Mouse (Mus musculus) v-Abl transformed pro-B cells (cell line): Measurements from ENCODE around the gene Srrt.
"Not testable (repeated sequence)": the region's sequence is repeated elsewhere in the genome, so short reads cannot be mapped to it uniquely, and the experiment has no call there.

Experiments
- in situ Hi-C, 2 experiments: fragments of 400-800 bp; cut with MboI; formaldehyde crosslinking; loops; one replicate each; pipeline ENCODE4 v1.15.1; 2025; ENCODE audit not compliant: unreplicated experiment in 2 of 2

The Srrt gene

DNA sequence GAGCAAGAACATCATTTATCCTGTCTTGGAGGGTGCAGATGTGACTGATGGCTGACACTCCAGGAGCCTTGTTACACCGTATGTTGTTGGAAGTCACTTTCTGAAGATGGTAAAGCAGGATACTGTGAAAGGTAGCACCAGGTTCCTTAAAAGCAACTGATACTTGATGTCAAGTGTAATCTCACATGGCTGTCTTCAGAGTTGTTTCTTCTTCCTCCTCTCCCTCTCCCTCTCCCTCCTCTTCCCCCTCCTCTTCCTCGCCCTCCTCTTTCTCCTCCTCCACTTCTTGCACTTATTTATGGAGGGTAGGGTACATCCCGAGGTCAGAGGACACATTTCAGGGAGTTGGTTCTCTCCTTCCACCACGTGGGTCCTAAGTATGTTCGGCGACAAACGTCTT is 21.5 kb downstream of the Srrt start:
- in situ Hi-C loops = loop anchor here (5.0 kb wide), 3 partner anchors 96 to 154 kb away; no protein-coding TSS in a partner anchor

DNA sequence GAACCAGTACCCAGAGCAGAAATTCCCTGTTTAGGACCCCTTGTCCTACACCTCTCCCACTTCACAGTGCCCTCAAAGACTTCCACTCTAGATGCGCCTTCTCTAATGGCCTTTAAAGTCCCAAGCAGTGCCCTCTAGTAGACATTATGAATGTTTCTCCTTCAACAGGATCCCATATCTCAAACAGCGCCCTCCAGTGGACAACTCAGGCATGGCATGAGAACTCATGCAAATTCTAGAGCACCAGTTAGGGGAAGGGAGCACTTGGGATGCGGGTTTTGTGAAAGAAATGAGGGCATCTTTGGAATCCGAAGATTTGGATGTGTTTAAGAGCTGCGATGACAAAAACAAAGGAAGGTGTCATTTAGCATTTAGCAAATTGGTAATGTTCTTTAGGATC is 22.4 kb downstream of the Srrt start:
- in situ Hi-C loops = loop anchor here (5.0 kb wide), 3 partner anchors 97 to 153 kb away; no protein-coding TSS in a partner anchor

DNA sequence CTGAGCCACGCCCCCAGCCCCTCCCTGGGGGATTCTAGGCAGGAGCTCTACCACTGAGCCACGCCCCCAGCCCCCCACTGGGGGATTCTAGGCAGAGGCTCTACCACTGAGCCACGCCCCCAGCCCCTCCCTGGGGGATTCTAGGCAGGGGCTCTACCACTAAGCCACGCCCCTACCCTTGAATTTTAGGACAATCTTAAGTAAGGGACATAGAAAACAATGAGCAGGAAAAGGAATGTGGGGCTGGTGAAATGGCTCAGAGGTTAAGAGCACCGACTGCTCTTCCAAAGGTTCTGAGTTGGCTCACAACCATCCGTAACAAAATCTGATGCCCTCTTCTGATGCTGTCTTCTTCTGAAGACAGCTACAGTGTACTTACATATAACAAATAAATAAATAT is 23.1 kb downstream of the Srrt start:
- in situ Hi-C loops = not testable (repeated sequence)

DNA sequence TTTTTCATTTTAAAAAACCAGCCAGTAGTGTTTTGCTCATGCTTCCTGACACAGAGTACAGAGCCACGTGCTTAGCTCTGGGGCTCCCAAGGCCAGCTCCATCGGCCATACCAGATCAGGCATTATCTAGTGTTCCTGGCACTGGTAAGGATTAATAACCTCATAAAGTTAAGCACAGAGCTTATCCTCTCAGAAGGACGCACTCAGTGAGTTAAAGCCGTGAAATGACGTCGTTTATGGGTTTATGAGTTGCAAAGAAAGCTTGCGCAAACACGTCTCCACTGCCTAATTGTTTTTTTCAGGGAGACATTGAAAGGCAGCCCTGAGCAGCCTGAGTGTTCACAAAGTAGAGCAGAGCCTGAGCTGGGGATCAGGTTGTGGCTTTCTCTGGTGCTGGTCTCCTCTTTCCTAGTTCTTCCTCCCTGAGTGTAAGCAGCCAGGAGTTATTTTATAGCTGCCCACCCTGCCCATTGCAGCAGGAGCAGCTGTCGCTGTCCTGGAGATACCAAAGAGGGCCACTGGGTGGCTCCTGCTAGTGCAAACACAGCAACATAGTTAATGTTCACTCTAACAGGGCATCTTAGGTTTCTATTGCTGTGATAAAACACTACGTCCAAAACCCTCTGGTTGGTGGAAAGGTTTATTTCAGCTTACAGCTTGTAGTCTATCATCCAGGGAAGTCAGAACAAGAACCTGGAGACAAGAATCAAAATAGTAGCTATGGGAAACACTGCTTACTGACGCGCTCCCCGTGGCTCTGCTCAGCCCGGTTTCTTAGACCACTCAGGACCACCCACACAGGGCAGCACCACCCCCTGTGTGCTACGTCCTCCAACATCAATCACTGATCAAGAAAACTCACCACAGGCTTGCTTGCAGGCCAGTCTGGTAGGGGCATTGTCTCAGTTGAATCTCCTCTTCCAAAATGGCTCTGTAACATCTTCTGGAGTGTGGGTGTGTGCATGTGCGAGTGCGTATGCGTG is 29.8 kb downstream of the Srrt start:
- in situ Hi-C loops = no loop called here

DNA sequence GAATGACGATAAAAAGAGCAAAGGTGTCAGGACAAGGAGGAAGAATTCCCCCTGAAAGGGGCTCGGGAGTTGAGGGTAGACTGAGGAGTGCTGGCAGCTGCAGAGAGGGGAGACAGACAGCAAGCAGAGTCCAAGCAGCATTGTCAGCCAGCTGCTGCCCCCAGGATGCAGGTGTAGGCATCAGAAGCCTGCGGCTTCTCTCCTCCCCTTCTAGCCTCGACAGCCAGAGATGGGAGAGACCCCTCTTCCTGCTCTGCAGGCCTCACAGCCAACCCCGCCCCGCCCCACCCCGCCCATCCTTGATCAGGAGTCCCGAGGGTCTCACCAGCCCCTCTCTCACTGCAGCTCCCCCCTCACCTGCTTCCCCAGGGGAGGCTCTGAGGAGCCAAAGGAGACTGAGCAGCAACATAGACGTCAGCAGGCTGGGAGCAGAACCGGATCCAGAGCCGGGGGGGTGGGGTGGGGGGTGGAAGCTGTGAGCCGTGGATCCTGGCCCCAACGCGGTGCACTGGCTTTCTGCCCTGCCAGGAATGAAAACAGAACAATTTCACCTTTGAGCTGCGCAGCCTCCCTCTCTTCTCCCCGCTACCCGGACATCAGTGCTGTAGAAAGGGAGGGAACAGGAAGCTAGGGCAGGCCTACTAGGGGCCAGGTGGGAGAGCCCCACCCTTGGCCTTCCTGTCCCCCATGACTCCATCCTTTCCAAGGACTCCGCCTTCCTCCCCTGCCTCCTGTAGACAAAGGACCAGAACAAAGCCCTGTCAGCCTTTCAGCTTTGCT is 39.2 kb downstream of the Srrt start:
- in situ Hi-C loops = no loop called here

DNA sequence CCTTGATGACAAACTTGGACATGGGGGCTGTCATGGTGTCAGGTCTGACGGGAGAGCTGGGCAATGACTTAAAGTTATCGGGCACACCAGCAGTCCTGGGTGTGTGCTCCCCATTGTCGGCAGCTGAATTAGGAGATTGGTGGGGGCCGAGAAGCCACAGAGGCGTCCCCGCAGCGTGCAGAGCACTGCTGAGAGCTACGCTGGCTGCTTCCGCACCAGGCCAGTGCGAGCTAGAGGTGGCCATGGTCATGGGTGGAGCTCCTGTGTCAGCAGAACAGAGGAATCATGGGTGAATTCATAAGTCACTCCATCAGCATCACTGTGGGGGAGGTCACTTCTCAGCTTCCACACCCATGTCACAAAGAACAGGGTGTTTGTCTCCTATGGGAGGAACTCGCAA is 42.7 kb downstream of the Srrt start:
- in situ Hi-C loops = no loop called here

DNA sequence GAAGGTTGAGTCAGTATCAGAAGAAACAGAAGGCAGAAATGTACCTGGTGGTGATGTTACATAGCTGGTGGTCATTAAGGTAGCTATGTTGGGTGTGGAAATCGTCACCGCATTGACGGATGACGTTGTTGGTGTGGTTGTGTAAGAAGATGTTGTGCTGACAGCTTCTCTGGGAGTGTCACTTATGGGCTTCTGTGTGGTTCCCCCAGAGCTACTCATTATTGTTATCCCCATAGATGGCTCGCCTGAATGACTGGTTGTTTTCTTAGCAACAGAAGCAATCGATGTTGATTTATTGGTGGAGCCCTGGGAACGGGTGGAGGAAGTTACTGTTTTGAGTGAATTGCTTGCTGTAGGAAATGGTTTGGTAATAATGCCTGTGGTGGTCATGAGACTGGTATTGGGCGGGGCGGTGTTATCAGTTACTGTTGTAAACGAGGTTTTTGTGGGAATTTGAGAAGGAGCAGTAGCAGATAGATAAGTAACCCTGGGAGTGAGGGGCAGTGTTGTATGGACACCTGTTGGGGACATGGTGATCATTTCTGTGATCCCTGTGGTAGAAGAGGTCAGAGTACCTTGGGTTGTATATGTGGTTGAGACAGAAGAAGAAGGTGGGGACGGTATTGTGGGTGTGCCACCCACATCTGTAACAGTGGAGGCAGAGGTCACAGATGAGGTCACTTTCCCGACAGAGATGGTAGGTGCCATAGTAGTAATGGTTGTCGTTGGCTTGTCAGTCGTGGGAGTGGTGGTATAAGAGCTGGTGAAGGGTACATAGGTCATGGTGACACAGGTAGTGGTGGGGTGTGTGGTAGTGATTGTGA is 43.4 kb downstream of the Srrt start:
- in situ Hi-C loops = no loop called here
